Mouse (Mus musculus) left cerebral cortex, postnatal 25 days (tissue): ENCODE results near the gene Fpgt. TPM values are rescaled to one million over a fixed set of nuclear protein-coding genes. Genes with fewer than 3 reads are reported as not detected.
A peak's percentile ranks its signal among the peaks of the same experiment; 100 is the strongest.

Experiments used
- DNase-seq, 2 experiments: peaks; one replicate each; pipeline ENCODE4 v3.0.0; 2022; ENCODE audit warnings: low spot score in 2 of 2, mixed read lengths in 1 of 2
- intact Hi-C: fragments of 180-260 bp; cut with DNase I; formaldehyde crosslinking; loops from one replicate; pipeline ENCODE4 v1.15.1; 2025
- total RNA-seq, 2 experiments: library from RNA; stranded (reverse); gene quantifications; 2 replicates each; pipeline ENCODE4 v1.2.3; 2021

Gene Fpgt
- total RNA-seq = 10 to 100 TPM; 29.4 to 32.7 TPM

GRCm38 (mm10) chr3:155093116-155093956 is at the start of gene Fpgt, which contains the start of gene Lrriq3:
Gene Fpgt (minus strand): TSS chr3:155093403.
Gene Lrriq3 (plus strand): TSS chr3:155093434.
- DNase-seq = peak; percentile 90 to 97
- intact Hi-C loops = loop anchor here (2.0 to 5.0 kb wide), 3 partner anchors 277 to 496 kb away; partner anchors contain the start of genes Cryz and Tyw3

DNA sequence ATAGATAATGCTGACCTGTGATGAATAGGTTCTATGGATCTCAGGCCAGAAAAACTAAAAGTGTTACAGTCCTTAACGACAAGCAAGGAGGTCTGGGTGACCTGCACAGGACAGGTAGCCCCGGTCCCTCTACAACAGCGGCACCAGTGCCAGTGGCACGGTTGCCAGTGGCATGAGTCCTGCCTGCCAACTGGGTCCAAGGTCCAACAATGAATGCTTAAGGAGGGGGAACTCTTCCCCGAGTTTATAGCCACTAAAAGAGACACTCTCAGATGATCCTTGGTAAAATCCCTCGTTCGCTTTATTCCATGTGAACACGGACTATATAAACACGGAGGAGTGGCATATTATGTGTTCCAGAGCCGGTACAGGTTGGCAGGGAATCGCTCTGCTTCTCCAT is 47.8 kb upstream of the Fpgt start:
- DNase-seq = no peak

GRCm38 (mm10) chr3:155137737-155138136 is 44.5 kb upstream of the Fpgt start:
- peak in 1 of 2 experiments; percentile 58 for DNase-seq
- intact Hi-C loops = no loop called here

More for the DNA sequence above, 47.8 kb upstream of the Fpgt start:
- intact Hi-C loops = no loop called here

GRCm38 (mm10) chr3:155105957-155106356 is 12.8 kb upstream of the Fpgt start:
- intact Hi-C loops = no loop called here
- no peak for DNase-seq

GRCm38 (mm10) chr3:155099266-155099665 is 6.1 kb upstream of the Fpgt start:
- intact Hi-C loops = no loop called here
- DNase-seq = no peak

DNA sequence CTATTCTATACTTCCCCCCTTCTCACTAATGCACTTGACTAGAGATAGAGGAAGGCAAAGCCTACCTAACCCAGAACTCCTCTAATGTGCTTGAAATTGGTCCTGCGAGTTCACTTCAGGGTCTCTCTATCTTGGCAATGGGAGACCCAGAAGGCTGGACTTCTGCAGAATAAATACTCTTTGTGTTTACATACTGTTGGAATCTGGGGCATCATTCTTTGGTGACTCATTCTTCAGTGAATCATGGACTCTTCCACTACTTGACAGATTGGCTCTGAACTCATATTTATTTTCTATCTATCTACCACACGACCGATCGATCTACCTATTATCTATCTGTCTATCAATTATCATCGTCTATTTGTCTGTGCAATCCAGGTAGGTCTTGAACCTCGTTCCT is 1.1 kb downstream of the Fpgt start:
- intact Hi-C loops = loop anchor here (2.0 to 5.0 kb wide), 3 partner anchors 275 to 495 kb away; partner anchors contain the start of genes Cryz and Tyw3
- no peak for DNase-seq

DNA sequence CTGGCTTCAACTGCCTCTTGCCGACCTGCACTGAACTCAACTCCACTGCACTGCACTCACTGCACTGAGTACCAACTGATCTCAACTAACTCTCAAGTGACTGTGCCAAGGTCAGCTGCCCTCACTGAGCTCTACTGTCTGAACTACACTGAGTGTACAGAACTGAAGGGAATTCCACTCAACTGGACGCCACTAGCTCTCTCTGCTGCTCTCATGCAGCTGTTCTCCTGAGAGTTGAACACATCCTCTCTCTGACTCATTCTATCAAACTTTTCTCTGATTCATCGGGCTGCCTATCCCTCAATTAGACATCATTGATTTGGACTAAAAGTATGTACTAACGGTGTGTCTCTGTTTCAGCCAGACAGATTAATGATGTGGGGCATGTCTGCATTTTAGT is 15.3 kb downstream of the Fpgt start:
- intact Hi-C loops = no loop called here
- no peak for DNase-seq

GRCm38 (mm10) chr3:155059449-155059822 is 33.8 kb downstream of the Fpgt start:
- DNase-seq = no peak
- intact Hi-C loops = no loop called here

DNA sequence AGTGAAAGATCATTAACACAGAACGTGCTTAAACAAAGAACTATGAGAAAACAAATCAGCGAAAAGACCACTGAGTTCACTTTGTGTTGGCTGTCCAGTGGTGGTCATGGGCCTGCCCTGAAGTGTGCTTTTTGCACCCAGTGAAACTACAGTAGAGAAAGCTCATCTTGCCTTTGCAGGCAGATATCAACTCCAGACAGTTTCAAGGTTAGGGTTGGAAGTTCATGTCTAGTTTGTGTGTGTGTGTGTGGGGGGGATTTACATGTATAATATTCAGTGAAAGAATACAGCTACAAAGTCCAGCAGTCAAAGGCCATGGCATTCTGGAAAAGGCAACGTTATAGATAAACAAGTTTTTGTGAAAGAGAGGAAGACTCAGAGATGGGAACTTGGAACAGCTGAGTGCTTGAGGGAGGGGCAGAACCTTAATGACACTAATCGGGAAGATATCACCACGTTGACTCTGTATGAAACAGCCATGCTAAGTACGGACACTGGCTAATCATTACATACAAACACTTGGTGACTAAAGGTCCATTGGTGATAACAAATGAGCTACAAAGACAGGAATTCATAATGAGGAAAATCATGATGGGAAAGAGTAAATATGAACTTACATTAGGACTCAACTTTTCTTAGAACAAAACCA is 34.3 kb downstream of the Fpgt start:
- intact Hi-C loops = no loop called here
- no peak for DNase-seq

DNA sequence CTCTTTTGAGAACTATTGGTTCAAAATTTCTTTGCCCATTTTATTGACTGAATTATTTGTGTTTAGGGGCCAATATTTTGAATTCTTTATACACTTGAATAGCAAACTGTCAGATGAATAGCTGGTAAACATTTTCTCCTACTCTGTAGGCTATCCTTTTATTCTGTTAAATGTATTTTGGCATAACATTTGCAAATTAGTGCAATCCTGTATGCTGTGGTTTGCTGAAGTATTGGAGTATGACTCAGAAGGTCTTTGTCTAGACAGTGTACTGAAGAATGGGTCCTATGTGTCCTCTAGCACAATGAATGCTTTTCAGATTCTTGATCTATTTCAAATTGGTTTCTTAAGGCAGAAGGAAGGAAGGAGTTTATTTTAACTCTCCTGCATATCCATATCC is 35.6 kb downstream of the Fpgt start:
- intact Hi-C loops = no loop called here
- DNase-seq = no peak

- peak in 1 of 2 experiments; percentile 13 for DNase-seq
These were observed 36.6 kb downstream of the Fpgt start for GRCm38 (mm10) chr3:155056606-155057005.

DNA sequence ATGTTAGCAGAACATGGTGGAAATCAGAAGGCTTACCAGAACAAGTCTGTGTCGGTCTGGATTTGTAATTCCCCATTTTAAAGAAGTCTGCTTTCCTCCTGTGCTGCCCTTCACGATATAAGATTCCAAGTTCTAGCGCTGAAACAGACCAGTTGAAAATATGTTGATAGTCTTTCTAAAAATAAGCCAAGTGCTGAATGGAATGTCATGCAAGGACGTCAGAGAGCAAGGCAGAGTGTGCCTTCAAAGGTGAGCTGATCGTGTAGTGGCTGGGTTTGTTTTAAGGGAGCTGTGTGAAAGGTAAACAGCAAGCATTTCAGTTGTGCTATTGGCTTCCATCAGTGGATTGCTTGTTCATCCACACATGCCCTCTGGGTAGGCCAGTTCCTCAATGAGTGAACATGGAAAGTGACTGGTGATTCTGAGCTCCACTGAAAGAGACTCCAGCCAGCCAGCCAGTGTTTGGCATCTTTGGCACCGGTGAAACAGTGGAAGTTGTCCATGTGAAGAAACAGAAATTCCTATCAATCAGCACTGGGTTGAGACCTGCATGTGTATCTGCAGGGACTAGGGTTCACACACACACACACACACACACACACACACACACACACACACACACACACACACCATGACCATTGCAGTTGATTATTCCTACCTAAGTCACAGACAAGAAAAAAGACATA is 37.8 kb downstream of the Fpgt start, which contains the start of gene Tnni3k:
Gene Tnni3k (minus strand): TSS at position 177 of the 686 bp plus-strand sequence.
- no peak for DNase-seq
- intact Hi-C loops = no loop called here

More at GRCm38 (mm10) chr3:155056606-155057005, 36.6 kb downstream of the Fpgt start:
- intact Hi-C loops = no loop called here

DNA sequence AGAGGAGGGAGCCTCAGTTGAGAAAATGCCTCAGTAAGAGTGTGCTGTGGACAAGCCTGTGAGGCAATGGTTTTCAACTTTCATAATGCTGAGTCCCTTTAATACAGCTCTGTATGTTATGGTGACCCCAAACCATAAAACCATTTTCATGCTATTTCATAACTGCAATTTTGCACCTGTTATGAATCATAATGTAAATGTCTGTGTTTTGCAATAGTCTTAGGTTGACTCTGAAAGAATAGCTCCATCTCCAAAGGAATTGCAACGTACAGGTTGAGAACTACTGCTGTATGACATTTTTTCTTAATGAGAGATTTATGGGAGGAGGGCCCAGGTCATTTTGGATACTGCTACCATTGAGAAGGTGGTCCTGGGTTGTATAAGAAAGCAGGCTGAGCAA is 40.0 kb downstream of the Fpgt start:
- intact Hi-C loops = no loop called here
- no peak for DNase-seq

DNA sequence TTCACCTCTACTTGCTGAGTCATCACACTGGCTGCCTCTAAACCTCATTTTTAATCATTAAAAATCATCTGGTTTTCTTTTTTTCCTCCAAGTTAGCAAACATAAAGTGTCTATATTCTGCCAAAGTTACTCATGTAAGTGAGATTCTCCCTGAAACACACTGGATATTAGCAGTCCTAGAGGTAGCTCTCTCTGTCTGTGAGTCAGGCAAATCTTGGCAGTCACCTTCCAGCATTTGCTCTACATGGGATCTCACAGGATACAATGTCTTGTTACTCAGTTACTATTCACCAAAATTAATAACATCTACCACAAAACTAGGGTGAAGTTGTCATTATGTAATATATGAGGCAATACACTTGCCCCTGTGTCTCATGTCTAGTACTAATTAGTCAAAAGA is 41.2 kb downstream of the Fpgt start:
- intact Hi-C loops = no loop called here
- no peak for DNase-seq

DNA sequence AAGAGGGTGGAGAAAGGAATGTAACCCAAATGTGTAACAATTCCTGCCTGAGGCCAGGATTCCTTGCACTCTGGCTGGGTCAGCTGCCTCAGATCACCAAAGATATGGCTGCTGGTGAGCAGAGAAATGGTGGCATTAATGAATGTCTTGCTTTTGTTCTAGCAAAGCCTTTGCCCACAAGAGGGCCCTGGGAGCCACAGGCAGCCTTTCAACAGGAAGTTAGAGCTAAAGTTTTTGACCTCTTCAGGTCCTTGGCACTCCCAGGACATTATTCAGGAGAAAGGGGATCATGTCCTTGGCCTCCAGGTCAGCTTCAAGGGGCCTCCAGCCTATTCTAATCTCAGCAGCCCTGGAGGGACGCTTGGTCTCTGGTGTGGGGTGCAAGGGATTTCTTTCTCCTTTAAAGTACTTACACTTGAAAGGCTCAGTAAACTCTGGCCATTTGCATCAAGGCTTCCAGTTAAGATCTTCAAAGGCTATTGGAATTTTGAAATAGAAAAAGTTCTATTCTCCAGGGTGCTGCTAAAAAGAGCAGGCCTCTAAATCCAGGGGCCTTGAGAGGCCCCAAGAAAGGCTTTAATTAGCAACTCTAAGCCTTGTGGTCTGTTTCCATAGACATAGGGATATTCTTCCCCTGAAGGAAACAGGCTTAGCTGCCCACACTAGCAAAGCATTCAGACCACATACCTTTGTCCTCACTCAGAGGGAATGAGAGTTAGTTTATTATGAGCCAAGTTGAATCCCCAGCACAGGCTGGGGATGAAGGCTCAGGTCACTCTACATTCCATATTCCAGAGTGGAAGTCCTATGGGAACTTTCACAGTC is 54.0 kb downstream of the Fpgt start:
- intact Hi-C loops = no loop called here
- DNase-seq = no peak
